Mouse (Mus musculus) retina, postnatal 7 days (tissue): ENCODE results near the gene Map3k6.

Experiments
- DNase-seq: peaks from one replicate; pipeline ENCODE4 v3.0.0-alpha.2; 2012; ENCODE audit warnings: low read depth, low spot score

Gene Map3k6

GRCm38 (mm10) chr4:133213661-133214060 is 27.0 kb upstream of the Map3k6 start:
- DNase-seq: no peak

- peak; percentile 67 for DNase-seq
These were observed 23.0 kb upstream of the Map3k6 start for GRCm38 (mm10) chr4:133217641-133218040.

DNA sequence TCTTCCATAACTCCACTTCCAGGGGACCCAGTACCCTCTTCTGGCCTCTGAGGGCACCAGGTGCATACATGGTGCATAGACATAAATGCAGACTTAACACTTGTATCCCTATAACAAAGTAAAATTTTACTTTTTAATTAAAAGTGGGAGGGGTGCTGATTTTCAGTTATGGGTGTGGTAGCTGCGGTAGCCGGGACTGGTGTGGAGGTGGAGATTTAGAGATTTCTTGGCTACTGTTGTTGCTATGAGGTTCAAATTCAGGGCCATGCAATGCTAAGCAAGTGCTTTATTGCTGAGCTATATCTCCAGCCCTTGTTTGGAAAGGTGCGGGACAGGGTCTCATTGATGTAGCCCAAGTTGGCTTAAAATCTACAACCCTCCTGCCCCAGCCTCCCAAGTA is 21.9 kb upstream of the Map3k6 start:
- DNase-seq: no peak

DNA sequence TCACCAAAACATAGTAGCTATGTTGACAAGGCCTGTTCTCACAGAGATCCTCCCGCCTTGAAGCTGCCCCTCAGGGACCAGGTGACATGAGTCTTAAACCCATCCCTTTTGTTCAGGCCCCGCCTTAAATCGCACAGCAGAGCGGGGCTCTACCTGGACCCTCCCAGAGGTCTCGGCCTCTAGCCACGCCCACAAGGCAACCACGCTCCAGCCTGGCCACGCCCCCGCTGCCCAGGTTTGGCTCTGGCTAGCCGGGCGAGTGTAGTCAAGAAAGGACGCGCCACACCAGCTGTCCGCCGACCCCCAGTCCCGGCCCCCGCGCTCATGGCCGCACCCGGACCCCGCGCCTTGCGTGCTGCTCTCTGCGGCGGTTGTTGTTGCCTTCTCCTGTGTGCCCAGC is 20.0 kb upstream of the Map3k6 start:
- DNase-seq: no peak

DNA sequence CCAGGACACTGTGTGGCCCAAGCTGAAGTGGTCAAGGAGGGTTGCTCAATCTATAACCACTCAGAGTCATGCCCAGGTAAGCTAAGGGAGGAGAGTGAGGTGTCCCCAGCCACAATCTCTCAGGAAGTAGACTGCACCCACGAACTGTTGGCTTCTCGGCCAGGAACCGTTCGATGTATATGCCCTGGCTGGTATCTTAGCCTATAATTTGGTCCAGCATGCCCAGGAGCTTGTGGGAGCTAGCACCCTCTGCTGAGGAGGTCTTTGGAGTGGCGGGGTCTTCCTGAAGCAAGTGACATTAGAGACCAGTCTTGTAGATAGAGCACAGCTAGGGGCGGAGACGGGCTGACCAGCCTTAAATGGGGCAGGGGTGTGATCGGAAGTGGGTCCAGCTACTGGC is 18.9 kb upstream of the Map3k6 start:
- no peak for DNase-seq

DNA sequence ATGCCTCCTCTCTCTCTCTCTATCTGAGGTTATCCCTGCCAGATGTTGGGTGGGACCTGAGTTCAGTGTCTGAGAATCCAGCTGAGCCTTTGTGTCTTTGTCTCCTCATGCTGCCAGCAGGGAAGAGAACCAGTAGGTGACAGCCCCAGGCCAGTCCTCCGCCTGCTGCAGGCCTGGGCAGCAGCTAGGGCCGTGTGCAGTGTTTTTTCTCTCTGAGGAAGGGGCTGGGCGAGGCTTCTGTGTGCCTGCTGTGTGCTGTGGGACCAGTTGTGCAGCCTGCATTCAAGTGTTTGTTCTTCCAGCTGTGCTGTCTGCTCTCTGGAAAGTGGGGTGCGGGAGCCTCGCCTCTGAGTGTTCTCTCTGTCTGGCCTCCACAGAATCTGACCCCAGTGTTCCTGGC is 16.7 kb upstream of the Map3k6 start:
- DNase-seq: no peak

DNA sequence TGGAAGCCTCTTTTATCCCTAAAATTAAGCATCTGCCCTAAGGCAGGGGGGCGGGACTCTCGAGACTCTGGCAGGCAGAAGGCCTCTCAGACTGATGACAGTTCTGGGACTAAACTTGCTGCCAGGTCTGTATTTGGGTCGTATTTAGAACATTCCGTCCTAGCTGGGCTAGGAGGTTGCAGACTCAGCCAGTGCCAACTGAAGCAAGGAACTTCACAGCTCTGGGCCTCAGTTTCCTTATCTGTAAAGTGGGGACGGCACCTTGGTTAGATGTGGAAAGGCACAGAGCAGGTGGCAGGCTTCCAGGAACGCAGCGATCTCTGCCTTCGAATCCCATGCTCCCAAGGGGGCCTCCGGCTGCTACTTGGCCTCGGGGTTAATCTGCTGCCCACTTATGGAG is 14.5 kb upstream of the Map3k6 start:
- DNase-seq: no peak

DNA sequence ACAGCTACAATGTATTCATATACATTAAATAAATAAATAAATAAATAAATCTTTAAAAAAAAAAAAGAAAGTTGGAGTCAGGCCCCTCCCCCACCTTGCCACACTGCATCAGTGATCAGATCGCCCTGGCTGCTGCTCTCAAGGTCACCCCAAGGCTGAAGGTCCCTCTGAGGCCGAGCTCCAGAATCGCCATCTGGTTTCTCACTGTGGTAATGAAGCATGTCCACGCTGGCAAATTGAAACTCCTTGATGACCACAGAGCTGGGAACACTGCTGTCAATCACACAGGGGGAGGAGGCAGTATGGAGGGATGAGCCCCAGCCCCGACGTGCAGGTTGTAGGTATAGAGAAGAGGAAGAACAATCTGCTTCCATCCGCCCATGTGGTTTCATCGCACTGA is 13.0 kb upstream of the Map3k6 start:
- DNase-seq: no peak

- DNase-seq: no peak
These were observed 11.0 kb upstream of the Map3k6 start for GRCm38 (mm10) chr4:133229582-133229981.

- DNase-seq: no peak
These were observed 7.2 kb upstream of the Map3k6 start for GRCm38 (mm10) chr4:133233285-133233976.

DNA sequence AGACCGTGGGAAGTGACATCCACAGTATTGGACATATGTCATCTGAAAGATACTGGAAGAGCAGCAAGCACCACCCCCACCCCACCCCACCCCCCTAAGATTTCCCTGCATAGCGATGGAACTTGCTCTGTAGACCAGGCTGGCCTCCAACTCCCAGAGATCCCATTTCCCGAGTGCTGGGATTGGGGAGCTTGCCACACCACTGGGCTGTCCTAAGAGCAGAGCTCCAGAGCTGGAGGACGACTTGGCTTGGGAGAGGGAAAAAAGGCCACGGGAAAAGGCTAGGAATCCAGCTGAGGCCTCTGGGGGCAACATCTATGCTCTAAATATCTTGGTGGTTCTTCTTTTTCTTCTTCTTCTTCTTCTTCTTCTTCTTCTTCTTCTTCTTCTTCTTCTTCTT is 5.8 kb upstream of the Map3k6 start:
- no peak for DNase-seq

- DNase-seq: no peak
These were observed 5.2 kb upstream of the Map3k6 start for GRCm38 (mm10) chr4:133235415-133235814.

- no peak for DNase-seq
These were observed 2.7 kb upstream of the Map3k6 start for GRCm38 (mm10) chr4:133237911-133238310.

DNA sequence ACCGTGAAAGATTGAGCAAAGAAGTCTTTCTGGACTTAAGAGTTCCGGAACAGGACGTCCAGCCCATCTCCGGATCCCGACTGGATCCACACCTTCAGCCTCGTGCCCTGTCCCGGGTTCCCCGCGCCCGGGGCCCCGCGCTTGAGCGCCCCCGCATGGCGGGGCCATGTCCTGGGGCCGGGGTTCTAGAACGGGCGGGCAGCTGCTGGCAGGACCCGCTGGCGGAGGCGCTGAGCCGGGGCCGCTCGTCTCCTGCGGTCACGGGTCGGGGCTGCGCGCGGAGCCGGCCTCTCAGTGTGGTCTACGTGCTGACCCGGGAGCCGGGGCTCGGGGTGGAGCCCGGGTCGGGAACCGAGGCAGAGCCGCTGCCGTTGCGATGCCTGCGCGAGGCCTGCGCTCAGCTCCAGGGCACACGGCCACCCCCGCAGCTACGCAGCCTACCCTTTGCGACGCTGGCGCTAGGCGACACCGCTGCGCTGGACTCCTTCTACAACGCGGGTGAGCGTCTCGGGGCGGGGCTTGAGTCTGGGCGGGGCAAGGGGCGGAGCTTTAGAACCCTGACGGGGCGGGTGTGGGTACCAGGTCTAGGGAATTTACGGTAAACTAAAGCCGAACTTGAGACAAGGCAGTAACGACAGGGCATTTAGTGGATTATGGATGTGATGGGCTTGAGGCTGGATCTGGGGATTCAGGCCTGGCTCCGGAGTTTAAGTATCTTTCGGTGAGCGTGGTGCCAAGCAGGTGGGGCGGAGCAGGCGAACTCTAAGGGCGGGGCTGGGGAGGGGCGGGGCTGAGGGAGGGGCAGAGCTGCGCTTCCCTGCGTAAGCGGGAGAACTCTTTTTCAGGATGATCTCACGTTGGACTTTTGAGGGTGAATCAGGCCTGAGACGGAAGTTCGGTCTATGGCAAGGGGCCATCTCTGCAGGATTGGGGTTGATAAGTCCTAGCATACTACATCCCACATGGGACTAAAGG is 603 bp downstream of the Map3k6 start:
- peak; percentile 75 for DNase-seq

DNA sequence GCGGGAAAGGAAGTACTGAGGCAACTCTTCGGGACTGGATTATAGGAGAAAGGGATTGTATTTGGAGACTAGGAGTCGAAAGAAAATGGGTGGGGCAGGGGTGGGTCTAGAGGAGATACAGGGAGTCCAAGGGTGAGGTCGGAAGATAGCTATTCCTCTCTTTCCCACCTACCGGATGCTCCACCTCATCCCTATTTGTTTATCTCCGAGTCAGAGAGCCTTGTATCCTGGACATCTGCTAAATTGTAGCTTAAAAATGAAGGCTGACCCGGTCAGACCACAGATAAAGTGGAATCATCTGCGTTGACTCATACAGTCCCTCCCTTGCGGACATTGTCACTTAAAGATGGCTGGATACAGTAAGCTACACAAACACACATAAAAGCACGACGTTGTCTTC is 1.3 kb downstream of the Map3k6 start:
- no peak for DNase-seq

DNA sequence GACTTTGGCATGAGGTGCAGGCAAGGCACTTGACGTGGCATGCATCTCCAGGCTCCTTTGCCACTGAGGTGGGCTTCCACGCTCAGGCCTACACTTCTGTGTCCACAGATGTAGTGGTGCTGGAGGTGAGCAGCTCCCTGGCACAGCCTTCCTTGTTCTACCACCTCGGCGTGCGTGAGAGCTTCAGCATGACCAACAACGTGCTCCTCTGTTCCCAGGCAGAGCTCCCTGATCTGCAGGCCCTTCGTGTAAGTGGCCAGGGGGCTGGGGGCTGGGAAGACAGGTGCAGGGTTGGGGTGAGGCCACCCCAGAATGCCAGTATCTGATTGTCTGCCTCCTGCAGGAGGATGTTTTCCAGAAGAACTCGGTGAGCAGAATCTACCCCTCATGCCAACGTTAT is 2.1 kb downstream of the Map3k6 start:
- no peak for DNase-seq

GRCm38 (mm10) chr4:133243538-133243937 is 2.9 kb downstream of the Map3k6 start:
- no peak for DNase-seq

- no peak for DNase-seq
These were observed 3.7 kb downstream of the Map3k6 start for GRCm38 (mm10) chr4:133244289-133244688.

GRCm38 (mm10) chr4:133247072-133247471 is 6.5 kb downstream of the Map3k6 start:
- no peak for DNase-seq

GRCm38 (mm10) chr4:133247806-133248449 is 7.3 kb downstream of the Map3k6 start:
- no peak for DNase-seq

- peak; percentile 53 for DNase-seq
These were observed 10.0 kb downstream of the Map3k6 start for GRCm38 (mm10) chr4:133250609-133251008.

DNA sequence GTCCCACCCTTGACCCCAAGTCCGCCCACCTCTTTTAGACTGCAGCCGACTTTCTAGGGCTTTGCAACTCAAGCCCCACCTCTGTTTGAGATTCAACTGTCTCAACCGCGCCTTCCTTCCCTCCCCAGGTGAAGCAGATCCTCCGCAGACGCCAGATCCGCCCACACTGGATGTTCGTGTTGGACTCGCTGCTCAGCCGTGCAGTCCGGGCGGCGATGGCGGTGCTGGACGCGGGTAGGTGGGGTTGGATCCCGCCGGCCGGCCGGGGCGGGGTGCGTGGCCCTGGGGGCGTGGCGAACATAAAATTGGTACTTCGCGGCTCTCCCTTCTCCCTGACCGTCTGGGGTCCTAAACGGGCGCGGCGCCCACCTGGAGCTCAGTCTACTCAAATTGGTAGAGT is 10.6 kb downstream of the Map3k6 start:
- DNase-seq: no peak
